Mouse (Mus musculus): ENCODE results near the gene Tnpo3.

- TF ChIP-seq GATA1 (IDR thresholded peaks at IDR 0.05; ENCODE audit: borderline replicate concordance, low read length) (no peak), FLI1 (IDR thresholded peaks at IDR 0.05; ENCODE audit: low read length) (no peak)
Measured at GRCm38 (mm10) chr6:29649494-29650169, 39.9 kb upstream of the Tnpo3 start.

All from megakaryocyte, embryonic 14.5 days (primary cell).